Mouse (Mus musculus): ENCODE measurements around the gene Rprd2.
"Not testable (repeated sequence)": the region's sequence is repeated elsewhere in the genome, so short reads cannot be mapped to it uniquely, and the experiment has no call there.

The Rprd2 gene

GRCm38 (mm10) chr3:95818571-95819288, at the start of gene Rprd2:
Gene Rprd2 (minus strand): TSS chr3:95818863.
- peak; percentile 58 to 72 for DNase-seq (ENCODE audit: low spot score in 2 of 2)

- DNase-seq (ENCODE audit: low spot score in 2 of 2), result no peak
These were observed 48.7 kb upstream of the Rprd2 start for GRCm38 (mm10) chr3:95867408-95867807.

GRCm38 (mm10) chr3:95866071-95866470, 47.4 kb upstream of the Rprd2 start:
- no peak for DNase-seq (ENCODE audit: low spot score in 2 of 2)

GRCm38 (mm10) chr3:95865571-95865970, 46.9 kb upstream of the Rprd2 start:
- DNase-seq (ENCODE audit: low spot score in 2 of 2), result no peak

- DNase-seq (ENCODE audit: low spot score in 2 of 2), result peak; percentile 52 to 65
These were observed 46.4 kb upstream of the Rprd2 start for GRCm38 (mm10) chr3:95865050-95865449.

- no peak for DNase-seq (ENCODE audit: low spot score in 2 of 2)
These were observed 44.9 kb upstream of the Rprd2 start for GRCm38 (mm10) chr3:95863578-95863977.

- peak in 1 of 2 experiments; percentile 37 for DNase-seq (ENCODE audit: low spot score in 2 of 2)
These were observed 43.1 kb upstream of the Rprd2 start for GRCm38 (mm10) chr3:95861796-95862195.

- no peak for DNase-seq (ENCODE audit: low spot score in 2 of 2)
These were observed 42.6 kb upstream of the Rprd2 start for GRCm38 (mm10) chr3:95861216-95861615.

- no peak for DNase-seq (ENCODE audit: low spot score in 2 of 2)
These were observed 41.7 kb upstream of the Rprd2 start for GRCm38 (mm10) chr3:95860323-95860722.

- DNase-seq (ENCODE audit: low spot score in 2 of 2), result not testable (repeated sequence)
These were observed 39.6 kb upstream of the Rprd2 start for GRCm38 (mm10) chr3:95858278-95858677.

- not testable (repeated sequence) for DNase-seq (ENCODE audit: low spot score in 2 of 2)
These were observed 38.4 kb upstream of the Rprd2 start for GRCm38 (mm10) chr3:95857050-95857449.

GRCm38 (mm10) chr3:95856115-95856514, 37.5 kb upstream of the Rprd2 start:
- DNase-seq (ENCODE audit: low spot score in 2 of 2), result no peak

- DNase-seq (ENCODE audit: low spot score in 2 of 2), result peak; percentile 87 to 92
These were observed 36.9 kb upstream of the Rprd2 start, which contains the start of gene Prpf3 for GRCm38 (mm10) chr3:95855502-95856089. Gene Prpf3 (minus strand): TSS chr3:95855885.

- DNase-seq (ENCODE audit: low spot score in 2 of 2), result no peak
These were observed 32.7 kb upstream of the Rprd2 start for GRCm38 (mm10) chr3:95851317-95851716.

GRCm38 (mm10) chr3:95850611-95851010, 31.9 kb upstream of the Rprd2 start:
- no peak for DNase-seq (ENCODE audit: low spot score in 2 of 2)

GRCm38 (mm10) chr3:95842503-95843214, 24.0 kb upstream of the Rprd2 start:
- DNase-seq (ENCODE audit: low spot score in 2 of 2), result no peak

GRCm38 (mm10) chr3:95839250-95839649, 20.6 kb upstream of the Rprd2 start:
- DNase-seq (ENCODE audit: low spot score in 2 of 2), result no peak

GRCm38 (mm10) chr3:95829053-95829452, 10.4 kb upstream of the Rprd2 start:
- DNase-seq (ENCODE audit: low spot score in 2 of 2), result no peak

- no peak for DNase-seq (ENCODE audit: low spot score in 2 of 2)
These were observed 7.6 kb upstream of the Rprd2 start for GRCm38 (mm10) chr3:95826275-95826674.

- DNase-seq (ENCODE audit: low spot score in 2 of 2), result no peak
These were observed 1.7 kb upstream of the Rprd2 start for GRCm38 (mm10) chr3:95820046-95821010.

- DNase-seq (ENCODE audit: low spot score in 2 of 2), result peak; percentile 98 to 99
These were observed 805 bp upstream of the Rprd2 start for GRCm38 (mm10) chr3:95819351-95819985.

Data from frontal cortex, postnatal 14 days (tissue).